Mouse (Mus musculus): Measurements from ENCODE around the gene Lin7c.

- TF ChIP-seq POLR2A (IDR thresholded peaks at IDR 0.05; ENCODE audit: control insufficient read depth, extremely low read depth, insufficient read depth, low read length, poor library complexity) (no peak), CTCF (IDR thresholded peaks at IDR 0.05; ENCODE audit: borderline replicate concordance, control insufficient read depth, extremely low read depth, insufficient read depth, low read length, poor library complexity) (no peak)
These were observed 41.5 kb downstream of the Lin7c start for GRCm38 (mm10) chr2:109931978-109932780.
